Mouse (Mus musculus) cerebellum, adult 2 months (tissue): ENCODE measurements around the gene Trim47.
"Not testable (repeated sequence)": the region's sequence is repeated elsewhere in the genome, so short reads cannot be mapped to it uniquely, and the experiment has no call there.

Experiments
- CTCF ChIP-seq: fragments of 200-500 bp; IDR thresholded peaks from 2 replicates; pipeline ENCODE4 v1.5.1; 2011; ENCODE audit warnings: low read depth, mild to moderate bottlenecking, control low read depth, low read length, moderate library complexity, borderline replicate concordance; ENCODE audit not compliant: insufficient read depth
- POLR2A ChIP-seq: fragments of 200-500 bp; IDR thresholded peaks from 2 replicates; pipeline ENCODE4 v1.6.1; 2011; ENCODE audit warnings: low read length, control low read depth, borderline replicate concordance; ENCODE audit not compliant: insufficient read depth

DNA sequence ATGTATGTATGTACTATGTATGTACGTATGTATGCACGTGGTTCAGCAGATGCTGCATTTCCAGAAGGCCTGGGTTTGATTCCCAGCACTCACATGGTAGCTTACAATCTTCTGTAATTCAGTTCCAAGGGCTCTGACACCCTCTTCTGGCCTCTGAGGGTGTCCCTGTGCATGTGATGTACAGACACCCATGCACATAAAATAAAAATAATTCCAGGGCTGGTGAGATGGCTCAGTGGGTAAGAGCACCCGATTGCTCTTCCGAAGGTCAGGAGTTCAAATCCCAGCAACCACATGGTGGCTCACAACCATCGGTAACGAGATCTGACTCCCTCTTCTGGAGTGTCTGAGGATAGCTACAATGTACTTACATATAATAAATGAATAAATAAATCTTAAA, 34.1 kb downstream of the Trim47 start:
- TF ChIP-seq POLR2A, CTCF: not testable (repeated sequence)
